Mouse (Mus musculus): ENCODE measurements around the gene Zkscan17.

Gene Zkscan17

DNA sequence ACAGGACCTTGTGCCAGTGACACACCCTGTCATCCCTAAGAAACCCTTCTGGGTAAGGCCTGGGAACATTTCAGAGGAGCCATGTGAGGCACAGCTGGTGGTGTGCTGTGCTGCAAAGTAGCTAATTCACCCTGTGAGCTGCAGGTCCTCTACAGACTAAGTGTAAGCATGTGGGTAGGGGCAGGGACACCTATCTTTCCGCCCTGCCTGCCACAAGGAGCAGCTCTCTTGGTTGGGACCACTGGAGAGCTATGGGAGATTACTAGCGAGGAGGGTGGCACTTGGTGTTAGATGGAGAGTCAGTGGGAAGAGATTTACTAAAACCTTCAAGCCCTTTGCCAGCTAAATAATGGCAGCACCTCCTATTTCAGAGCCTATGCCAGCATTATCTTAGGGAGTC is 69.7 kb downstream of the Zkscan17 start:
- DNase-seq (ENCODE audit: low read depth, low spot score) = no peak

- DNase-seq (ENCODE audit: low read depth, low spot score) = no peak
Observed at GRCm38 (mm10) chr11:59456346-59456745, 70.2 kb downstream of the Zkscan17 start.

DNA sequence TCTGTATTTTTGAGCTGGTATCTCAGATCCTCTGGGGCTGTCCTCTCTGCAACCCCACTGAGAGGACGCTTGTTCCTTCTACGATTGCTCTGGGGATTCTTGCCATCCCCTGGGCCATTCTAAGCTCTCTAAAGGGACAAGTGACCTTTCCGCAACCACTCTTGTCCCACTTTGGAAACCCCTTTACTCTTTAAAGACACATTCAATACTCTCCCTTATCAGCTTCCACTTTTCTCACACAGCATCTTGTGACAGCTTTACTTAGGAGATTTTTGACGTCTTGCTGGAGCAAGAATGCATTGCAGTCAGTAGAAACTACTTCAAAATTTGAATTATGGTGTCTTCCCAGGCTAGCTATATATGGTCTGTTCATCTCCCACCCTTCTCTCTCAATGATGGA is 75.5 kb downstream of the Zkscan17 start, which contains the start of gene Snap47:
Snap47 (minus strand) TSS at position 101 of the 400 bp plus-strand sequence.
- no peak for DNase-seq (ENCODE audit: low read depth, low spot score)

GRCm38 (mm10) chr11:59450230-59450771 is 76.2 kb downstream of the Zkscan17 start:
- no peak for DNase-seq (ENCODE audit: low read depth, low spot score)

DNA sequence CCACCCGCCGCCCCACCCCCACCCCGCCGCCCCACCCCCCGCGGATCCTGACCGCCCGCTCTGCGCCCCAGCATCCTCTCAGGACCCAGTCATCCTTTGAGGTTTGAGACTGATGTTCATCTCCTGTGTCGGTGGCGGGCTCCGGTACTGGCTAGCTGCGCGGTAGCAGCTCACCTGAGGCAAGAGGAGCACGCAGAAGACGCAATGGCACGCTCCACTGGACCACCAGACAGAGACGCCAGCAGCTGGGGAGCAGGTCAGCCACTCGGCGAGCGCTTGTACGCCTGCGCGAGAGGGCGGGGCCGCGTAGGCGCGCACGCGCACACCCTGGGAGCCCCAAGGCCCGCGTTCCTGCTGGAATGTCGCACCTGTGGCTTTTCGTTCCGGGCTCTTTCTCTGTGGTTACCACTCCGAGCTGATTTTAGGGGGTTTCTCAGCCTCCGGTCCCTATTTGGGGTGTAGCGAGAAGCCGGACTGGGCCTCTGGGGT is 76.8 kb downstream of the Zkscan17 start, which contains the start of gene Jmjd4:
Jmjd4 (plus strand) TSS at position 305 of the 489 bp plus-strand sequence.
- peak; percentile 81 for DNase-seq (ENCODE audit: low read depth, low spot score)

DNA sequence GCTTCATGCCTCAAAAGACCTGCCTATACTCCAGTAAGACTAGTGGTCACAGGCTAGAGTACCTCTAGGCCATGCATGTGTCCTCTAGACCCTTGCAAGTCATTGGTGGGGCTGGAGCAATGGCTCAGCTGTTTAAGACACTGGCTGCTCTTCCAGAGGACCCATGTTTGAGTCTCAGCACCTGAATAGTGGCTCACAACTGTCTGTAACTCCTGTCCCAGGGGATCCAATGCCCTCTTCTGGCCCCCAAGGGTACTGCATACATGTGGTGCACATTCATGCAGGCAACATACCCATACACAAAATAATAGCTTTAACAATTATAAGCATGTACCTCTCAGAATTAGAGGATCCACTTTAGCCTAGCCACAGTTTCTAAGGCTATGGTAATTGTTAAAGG is 83.4 kb downstream of the Zkscan17 start:
- no peak for DNase-seq (ENCODE audit: low read depth, low spot score)

DNA sequence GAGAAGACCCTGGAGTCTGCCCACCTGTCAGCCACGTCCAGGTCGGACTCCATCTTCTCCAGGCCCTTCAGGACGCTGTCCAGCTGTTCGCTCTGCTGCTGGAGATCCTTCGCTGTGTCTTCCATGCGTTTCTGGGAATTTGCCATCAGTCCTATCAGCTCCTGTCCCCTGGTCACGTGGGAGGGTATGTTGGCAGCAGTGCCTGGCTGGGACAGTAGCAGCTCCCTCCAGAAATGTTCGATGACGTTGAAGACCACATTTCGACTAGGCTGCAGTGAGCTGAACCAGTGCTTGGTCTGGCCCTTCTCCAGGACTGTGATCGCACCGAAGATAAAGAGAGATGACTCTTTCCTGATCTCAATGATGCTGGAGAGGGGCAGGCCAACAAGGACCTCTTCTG is 88.6 kb downstream of the Zkscan17 start:
- no peak for DNase-seq (ENCODE audit: low read depth, low spot score)

Data from skeletal muscle tissue, adult 2 months (tissue).